Mouse (Mus musculus): ENCODE measurements around the gene Cntn5.
"Not testable (repeated sequence)": the region's sequence is repeated elsewhere in the genome, so short reads cannot be mapped to it uniquely, and the experiment has no call there.

Gene Cntn5

GRCm38 (mm10) chr9:10650632-10651031, 253.9 kb downstream of the Cntn5 start:
- DNase-seq (ENCODE audit: low spot score) = no peak

GRCm38 (mm10) chr9:10645951-10646350, 258.6 kb downstream of the Cntn5 start:
- no peak for DNase-seq (ENCODE audit: low spot score)

DNA sequence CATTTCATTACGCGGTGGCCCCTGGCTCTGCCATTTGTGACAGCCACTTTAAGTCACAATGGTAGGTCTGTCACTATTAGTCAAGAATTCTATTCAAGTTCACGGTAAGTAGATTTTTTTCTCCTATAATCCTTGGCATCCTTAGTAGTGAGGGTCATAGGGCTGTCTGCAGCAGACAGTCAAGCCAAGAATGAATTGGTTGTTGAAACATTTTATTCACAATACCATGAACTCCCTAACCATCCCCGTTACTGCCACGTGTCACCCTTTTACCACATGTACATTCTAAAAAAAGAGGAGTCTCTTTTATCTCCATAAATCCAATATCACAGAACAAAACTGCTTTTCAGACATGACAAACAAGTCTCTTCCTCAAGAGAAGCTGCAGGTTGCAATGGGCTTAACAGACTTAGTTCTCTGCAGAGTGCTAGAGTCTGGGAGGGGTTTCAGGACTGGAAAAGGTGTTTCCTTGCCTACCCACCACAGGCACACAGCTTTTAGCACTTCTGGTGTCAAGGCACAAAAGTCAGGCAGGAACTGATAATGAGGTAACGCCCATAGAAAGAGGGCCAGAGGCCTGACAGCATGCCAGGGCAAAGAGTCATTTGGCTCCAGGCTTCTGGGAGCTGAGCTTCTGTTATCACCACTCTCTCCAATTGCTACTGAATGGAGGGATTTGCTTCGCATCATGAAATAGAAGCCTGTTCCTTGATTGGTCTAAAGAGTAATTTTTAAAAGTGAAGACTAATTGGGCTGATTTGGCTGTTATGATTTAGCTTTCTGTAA, 259.3 kb downstream of the Cntn5 start:
- DNase-seq (ENCODE audit: low spot score) = no peak

- no peak for DNase-seq (ENCODE audit: low spot score)
Observed at GRCm38 (mm10) chr9:10618036-10618435, 286.5 kb downstream of the Cntn5 start.

GRCm38 (mm10) chr9:10575346-10576241, 329.0 kb downstream of the Cntn5 start:
- no peak for DNase-seq (ENCODE audit: low spot score)

DNA sequence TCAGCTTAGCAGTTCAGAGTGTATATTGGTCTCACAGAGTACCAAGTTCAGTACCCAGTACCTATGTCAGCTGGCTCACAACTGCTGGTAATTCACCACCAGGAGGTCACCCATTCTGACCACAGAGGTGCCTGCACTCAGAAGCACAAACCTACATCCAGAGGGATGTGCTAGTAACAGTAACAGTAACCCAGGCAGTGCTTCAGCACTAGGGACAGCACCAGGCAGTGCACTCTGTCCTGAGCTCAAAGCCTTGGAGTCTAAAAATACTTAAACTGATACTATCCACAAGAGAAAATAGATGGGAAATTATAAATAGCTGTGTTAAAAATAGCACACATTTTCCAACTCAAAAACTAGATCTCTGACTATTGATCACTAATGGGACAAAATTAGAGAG, 334.7 kb downstream of the Cntn5 start:
- no peak for DNase-seq (ENCODE audit: low spot score)

DNA sequence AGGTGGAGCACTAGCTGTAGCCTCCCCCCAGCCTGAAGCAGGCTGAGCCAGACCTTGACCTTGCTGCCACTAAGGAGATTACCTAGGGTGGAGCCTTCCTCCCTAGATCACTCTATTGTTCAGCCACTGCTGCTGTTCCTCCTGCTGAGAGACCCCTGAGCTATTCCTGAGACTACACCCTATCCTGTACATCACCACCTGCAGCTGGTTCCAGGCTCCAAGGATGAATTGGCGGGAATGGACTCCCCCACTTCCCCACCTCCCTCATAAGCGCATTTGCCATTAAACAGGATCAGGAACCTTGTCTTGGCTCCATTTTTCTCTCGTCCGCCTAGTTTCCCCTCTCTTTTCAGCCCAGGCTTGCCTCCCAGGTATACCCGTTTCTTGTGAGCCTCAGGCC, 363.7 kb downstream of the Cntn5 start:
- not testable (repeated sequence) for DNase-seq (ENCODE audit: low spot score)

DNA sequence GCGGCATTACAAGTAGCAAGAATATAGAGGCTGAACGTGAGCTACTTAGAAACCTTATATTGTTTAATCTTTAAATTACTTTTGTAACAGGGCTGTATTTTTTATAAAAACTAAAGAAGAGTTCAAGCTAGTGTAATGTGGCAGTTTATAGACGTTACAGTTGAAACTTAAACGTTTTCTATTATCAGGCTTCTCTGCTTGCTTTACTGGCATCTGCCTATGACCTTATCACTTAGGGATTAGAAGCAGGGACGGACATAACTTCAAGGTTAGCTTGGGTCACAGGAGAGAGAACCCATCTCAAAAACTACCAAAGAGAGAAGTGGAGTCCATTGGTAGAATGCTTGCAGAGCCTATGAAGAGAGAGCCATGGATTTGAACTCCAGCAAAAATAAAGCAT, 372.3 kb downstream of the Cntn5 start:
- DNase-seq (ENCODE audit: low spot score) = no peak

- DNase-seq (ENCODE audit: low spot score) = no peak
Observed at GRCm38 (mm10) chr9:10531087-10531486, 373.5 kb downstream of the Cntn5 start.

GRCm38 (mm10) chr9:10529528-10529927, 375.0 kb downstream of the Cntn5 start:
- no peak for DNase-seq (ENCODE audit: low spot score)

GRCm38 (mm10) chr9:10529113-10529512, 375.5 kb downstream of the Cntn5 start:
- no peak for DNase-seq (ENCODE audit: low spot score)

- DNase-seq (ENCODE audit: low spot score) = no peak
Observed at GRCm38 (mm10) chr9:10528692-10529091, 375.9 kb downstream of the Cntn5 start.

GRCm38 (mm10) chr9:10525915-10526667, 378.5 kb downstream of the Cntn5 start:
- no peak for DNase-seq (ENCODE audit: low spot score)

DNA sequence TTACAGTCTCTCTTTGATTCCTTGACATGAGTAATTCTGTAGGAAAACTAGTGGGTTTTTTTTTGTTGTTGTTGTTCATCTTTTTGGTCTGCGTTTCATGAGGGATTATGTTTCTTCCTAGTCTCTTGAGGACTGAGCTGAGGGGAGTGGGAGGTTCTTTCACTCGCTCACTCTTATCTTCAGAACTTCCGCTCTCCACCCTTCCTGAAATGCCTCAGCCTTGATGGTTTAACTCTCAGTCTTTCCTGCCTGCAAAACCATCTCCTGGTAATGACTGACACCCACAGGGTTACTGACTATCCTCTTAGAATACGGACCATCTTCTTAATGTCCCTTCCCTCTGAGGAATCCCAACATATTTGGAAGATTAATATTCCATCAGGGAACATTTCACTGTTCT, 382.0 kb downstream of the Cntn5 start:
- no peak for DNase-seq (ENCODE audit: low spot score)

- DNase-seq (ENCODE audit: low spot score) = no peak
Observed at GRCm38 (mm10) chr9:10521054-10521453, 383.5 kb downstream of the Cntn5 start.

DNA sequence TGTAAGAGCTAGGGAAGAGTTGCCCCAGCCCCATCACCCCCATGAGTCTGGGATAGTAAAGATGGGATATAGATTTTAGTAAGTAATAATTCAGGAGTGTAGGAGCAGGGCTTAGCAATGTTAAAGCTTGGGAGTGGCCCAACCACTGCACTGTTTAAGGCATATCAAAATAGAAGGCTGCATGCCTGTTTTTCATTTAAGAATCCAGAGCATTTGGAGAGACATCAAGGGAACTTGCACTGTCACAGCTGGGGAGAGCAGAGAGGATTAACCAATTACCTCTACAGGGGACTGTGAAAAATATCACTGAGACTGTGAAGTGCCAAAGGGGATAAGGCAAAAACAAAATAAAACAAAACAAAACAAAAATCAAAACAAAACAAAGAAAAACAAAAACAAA, 412.3 kb downstream of the Cntn5 start:
- DNase-seq (ENCODE audit: low spot score) = no peak

GRCm38 (mm10) chr9:10471484-10472125, 433.0 kb downstream of the Cntn5 start:
- DNase-seq (ENCODE audit: low spot score) = no peak

DNA sequence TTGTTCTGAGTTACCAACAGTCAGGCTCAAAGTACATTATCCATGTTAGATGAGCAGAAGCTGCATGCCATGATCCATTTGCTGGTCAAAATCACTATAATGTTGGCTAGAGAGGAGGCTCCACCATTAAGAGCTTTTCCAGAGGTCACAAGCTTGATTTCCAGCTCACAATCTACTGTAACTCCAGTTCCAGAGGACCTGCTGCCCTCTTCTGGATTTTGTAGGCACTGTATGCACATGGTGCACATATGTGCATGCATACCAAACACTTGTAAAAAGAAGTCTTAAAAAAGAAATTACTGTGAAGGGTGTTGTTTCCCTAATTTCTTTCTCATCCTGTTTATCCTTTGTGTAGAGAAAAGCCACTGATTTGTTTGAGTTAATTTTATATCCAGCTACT, 439.8 kb downstream of the Cntn5 start:
- no peak for DNase-seq (ENCODE audit: low spot score)

DNA sequence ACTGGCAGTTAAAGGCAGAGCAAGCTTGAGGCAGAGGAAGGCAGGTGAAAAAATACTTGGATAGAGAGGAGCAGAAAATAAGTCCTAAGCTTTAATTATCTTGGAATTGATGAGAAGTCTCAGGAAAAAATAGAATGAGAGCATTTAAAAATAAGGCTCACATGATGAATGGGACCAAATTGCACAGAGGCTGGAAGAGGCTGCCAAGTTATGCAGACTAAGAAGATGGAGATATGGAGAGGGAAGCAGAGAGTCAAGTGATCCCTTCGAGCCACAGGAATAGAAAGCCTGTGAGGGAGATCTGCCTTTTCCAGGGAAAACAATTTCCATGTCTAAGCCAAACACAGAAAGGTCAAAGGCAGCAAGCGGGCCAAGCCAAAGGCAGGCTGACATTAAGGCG, 446.7 kb downstream of the Cntn5 start:
- DNase-seq (ENCODE audit: low spot score) = no peak

- DNase-seq (ENCODE audit: low spot score) = no peak
Observed at GRCm38 (mm10) chr9:10448987-10449563, 455.5 kb downstream of the Cntn5 start.

DNA sequence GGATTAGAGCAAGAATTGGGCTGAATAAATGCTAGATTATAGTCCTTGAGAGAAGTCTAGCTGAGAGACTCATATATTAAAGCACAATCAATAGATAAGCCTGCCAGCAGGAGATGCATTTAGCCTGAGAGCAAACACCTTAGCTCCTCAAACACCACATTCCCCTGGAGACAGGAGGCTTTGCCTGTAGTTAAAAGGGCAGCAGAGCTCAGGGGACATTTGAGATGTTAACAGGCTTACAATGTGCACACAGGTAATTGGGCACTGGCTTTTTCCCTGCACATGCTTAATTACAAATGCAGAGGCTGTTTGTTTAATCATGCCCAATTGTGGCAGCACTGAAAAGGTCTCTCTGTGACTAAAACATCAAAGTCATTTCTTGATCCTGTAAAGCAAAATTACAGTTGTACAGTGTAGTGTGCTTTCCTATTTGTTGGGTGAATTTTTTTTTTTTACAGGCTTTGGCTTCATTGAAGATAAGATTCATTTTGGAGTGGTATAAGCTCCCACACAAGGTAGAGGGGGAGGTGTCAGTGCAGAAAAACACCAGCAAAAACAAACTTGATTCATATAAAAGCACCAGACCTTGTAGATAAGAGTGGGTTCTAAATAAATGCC, 457.2 kb downstream of the Cntn5 start:
- DNase-seq (ENCODE audit: low spot score) = no peak

All from urinary bladder, postnatal 10 days (tissue).